Mouse (Mus musculus) erythroid progenitor cell, adult 5-6 weeks (primary cell): Measurements from ENCODE around the gene Dlgap4. TPM values are rescaled to one million over a fixed set of nuclear protein-coding genes. Genes with fewer than 3 reads are reported as not detected.

Experiments
- total RNA-seq, 2 experiments: library from RNA; stranded (forward) in 1 of 2; stranded (reverse) in 1 of 2; fragments of 150-400 nt in 1 of 2; fragments of 186-747, 209-891 nt in 1 of 2; gene quantifications; 2 replicates each; pipeline versions ENCODE4 v1.2.3 to v1.2.4; 2015 to 2017; ENCODE audit warnings: low replicate concordance in 2 of 2

The Dlgap4 gene
- total RNA-seq, 2 experiments from 2014 or later = 3.0 to 8.0 TPM

Other genes with a start within 250 kb of the Dlgap4 start
- 0.36 and 0.84 TPM in 2 replicates for gene Epb41l1, start 192.8 kb upstream of the Dlgap4 start, total RNA-seq (2015; ENCODE audit: low replicate concordance)
- 1.4 and 5.8 TPM in 2 replicates for gene Epb41l1, start 192.8 kb upstream of the Dlgap4 start, total RNA-seq (2017; ENCODE audit: low replicate concordance)
- 2.5 and 3.2 TPM in 2 replicates for gene Aar2, start 66.1 kb upstream of the Dlgap4 start, total RNA-seq (2015; ENCODE audit: low replicate concordance)
- gene Aar2, start 66.1 kb upstream of the Dlgap4 start, total RNA-seq (2017; ENCODE audit: low replicate concordance) = 1.2 and 3.6 TPM in 2 replicates
- 5.0 and 7.2 TPM in 2 replicates for gene Myl9, start 161.7 kb downstream of the Dlgap4 start, total RNA-seq (2015; ENCODE audit: low replicate concordance)
- gene Myl9, start 161.7 kb downstream of the Dlgap4 start, total RNA-seq (2017; ENCODE audit: low replicate concordance) = 0.45 and 10.7 TPM in 2 replicates
- gene Tgif2, start 226.3 kb downstream of the Dlgap4 start, total RNA-seq (2015; ENCODE audit: low replicate concordance) = 2.2 and 3.8 TPM in 2 replicates
- gene Tgif2, start 226.3 kb downstream of the Dlgap4 start, total RNA-seq (2017; ENCODE audit: low replicate concordance) = 1.9 and 18.2 TPM in 2 replicates
- gene 4930518I15Rik, start 244.2 kb downstream of the Dlgap4 start, total RNA-seq (2015; ENCODE audit: low replicate concordance) = 3.2 TPM in 1 of 2 replicates, not detected in the other
- 3.9 and 4.0 TPM in 2 replicates for gene 4930518I15Rik, start 244.2 kb downstream of the Dlgap4 start, total RNA-seq (2017; ENCODE audit: low replicate concordance)
- gene Rab5if, start 249.4 kb downstream of the Dlgap4 start, total RNA-seq (2015; ENCODE audit: low replicate concordance) = 62.7 and 85.9 TPM in 2 replicates
- 28.8 and 48.1 TPM in 2 replicates for gene Rab5if, start 249.4 kb downstream of the Dlgap4 start, total RNA-seq (2017; ENCODE audit: low replicate concordance)